Mouse (Mus musculus): ENCODE measurements around the gene Umodl1.
A peak's percentile ranks its signal among the peaks of the same experiment; 100 is the strongest.

Gene Umodl1

DNA sequence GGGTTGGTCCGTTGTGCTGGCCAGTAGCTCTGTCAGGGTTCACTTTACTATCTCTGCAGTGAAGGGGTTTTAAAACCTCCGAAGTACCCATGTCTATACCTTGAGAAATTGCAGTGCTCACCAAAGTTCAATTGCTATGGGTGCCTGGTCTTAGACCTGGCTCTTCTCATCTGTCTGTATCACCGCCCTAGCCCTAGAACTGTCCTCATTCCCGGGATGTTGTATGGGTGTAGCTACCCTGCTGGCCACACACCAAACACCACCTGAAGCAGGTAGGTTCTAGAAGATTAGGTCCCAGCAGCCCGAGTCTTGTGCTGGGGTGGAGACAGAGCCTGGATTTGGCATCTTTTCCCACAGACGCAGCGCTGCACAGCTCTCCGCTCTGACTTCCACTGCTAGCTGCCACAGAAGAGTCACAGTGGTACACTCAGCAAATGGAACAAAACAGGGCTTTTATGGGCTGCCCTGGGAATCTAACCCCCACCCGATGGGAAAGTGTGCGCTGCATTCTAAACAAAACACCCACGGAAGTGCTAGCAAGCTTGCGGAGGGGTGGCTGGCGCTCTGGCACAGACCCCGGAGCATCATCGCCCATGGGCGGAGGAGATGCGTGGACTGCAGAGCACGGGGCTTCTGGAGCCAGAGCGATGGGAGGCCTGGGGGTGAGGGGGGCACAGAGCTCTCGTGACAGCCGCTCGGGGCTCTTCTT lies 81.9 kb downstream of the Umodl1 start:
- no peak for DNase-seq (ENCODE audit: extremely low spot score, low read depth, low spot score)

DNA sequence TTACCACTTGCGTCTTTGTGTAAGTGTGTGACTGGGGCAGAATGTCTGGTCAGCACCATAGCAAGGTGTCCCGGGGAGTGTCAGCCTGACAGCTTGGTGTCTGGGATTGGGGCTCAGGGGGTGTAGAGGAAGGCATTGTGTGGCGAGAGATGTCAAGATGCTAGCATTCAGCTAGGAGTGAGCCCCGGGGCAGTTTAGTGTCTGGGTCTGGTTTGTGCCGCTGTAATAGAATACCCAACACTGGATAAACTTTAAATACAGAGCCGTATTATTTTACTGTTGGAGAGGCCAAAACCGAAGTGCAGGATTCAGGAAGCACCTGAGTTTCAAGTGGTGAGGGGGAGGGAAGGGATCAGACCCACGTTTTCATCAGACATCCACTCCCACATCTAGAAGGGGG lies 82.9 kb downstream of the Umodl1 start:
- DNase-seq (ENCODE audit: extremely low spot score, low read depth, low spot score), result no peak

DNA sequence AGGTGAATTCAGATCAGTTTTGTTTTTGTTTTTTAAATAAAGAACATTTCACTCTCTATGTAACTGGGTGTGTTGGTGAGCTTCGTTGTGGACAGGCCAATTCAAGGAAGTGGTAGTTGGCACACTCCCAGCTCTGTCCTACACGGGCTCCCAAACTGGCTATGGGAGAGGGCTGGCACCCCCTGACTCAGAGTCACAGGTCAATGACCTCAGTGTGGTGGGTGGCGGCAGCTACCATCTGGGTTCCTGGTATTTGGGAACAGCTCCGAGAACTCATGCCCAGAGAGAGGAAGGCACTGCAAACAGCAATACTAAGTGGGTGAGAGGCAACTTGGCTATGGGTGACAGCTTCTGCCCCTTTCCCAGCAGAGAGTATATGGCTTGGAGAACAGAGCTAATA lies 83.9 kb downstream of the Umodl1 start:
- DNase-seq (ENCODE audit: extremely low spot score, low read depth, low spot score), result no peak

DNA sequence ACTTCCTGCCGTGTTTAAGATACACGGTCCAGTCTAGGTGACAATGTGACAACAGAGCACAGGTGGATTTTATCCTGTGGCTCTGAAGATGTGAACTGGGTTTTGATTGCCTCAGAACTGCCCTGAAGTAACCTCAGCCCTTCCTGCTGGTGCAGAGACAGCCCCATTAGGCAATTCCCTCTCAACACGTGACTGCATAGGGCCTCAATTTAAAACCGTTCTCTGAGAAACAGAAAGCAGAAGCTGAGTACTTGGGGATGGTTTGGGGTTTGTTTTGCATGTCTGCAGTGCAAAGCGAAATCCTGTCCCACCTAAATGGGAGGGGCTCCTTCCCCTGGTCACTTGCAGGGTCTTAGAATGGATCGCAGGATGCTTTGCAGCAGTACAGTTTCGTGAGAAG lies 85.2 kb downstream of the Umodl1 start:
- no peak for DNase-seq (ENCODE audit: extremely low spot score, low read depth, low spot score)

DNA sequence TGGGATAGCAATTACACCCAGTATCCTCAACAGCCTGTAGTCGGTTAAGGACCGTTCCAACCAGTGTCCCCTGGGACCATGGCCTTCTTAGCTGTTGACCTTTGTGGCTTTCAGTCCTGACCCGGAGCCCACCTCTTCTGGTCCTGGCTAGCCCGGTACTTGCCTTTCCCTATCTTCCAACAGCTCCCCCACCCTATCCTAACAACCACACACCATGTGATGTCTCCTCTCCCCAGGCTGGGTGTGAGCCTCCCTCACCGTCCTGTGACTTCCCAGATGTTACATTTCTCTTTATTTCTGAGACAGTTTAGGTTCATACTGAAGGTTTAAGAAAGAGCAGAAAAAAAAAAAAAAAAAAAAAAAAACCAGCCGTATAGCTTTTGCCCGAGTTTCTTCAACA lies 86.0 kb downstream of the Umodl1 start:
- DNase-seq (ENCODE audit: extremely low spot score, low read depth, low spot score), result no peak

DNA sequence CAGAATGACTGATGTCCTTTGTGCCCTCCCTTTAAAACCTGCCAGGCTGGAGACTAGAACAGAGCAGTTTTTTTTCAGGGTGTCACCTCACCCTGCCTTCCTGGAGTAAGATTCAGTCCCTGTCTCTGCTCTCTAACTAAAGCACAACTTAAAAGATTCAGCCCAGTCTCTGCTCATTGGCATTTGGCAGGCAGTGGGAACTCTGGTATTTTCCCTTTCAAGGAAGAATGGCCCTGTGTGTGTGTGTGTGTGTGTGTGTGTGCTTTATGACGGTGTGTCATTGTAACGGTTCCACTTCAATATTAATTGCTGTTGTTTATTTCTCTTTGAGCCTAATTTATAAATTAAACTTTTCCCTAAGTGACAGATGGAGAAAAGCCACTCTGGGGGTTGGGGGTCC lies 88.3 kb downstream of the Umodl1 start:
- DNase-seq (ENCODE audit: extremely low spot score, low read depth, low spot score), result no peak

DNA sequence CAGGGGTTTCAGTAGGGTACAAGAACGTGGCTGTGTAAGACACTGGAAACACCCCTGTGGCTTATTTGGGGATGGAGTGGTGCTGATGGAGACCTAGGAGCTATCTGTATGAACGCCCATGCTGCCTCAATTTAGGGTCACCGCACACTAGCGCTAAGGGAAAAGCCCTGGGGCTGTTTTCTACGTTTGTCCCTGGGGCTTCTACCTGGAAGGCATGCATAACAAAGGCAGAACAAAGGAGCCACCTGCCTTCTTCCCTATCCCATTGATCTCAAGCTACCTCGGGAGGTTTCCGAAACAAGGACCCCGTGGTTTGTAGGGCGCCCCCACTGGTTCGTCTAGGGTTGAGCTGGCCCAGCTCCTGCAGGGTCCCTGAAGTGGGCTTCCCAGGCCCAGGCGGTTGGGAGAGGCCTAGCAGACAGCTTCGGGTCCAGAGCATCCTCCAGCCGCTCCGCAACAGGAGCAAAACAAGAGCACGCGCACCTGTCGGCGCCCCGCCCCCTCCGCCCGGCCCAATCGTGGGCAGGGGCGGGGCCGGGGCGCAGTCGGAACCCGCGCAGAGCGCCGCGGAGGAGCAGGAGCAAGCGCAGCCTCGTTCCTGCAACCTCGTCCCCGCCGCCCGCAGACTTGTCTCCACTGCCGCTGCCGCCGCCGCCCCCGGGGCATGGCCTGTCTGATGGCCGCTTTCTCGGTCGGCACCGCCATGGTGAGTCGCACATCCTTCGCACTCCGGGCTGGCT lies 102.9 kb downstream of the Umodl1 start, which contains the start of gene Abcg1:
Gene Abcg1 (plus strand): TSS at position 525 of the 740 bp plus-strand sequence.
- DNase-seq (ENCODE audit: extremely low spot score, low read depth, low spot score), result no peak

DNA sequence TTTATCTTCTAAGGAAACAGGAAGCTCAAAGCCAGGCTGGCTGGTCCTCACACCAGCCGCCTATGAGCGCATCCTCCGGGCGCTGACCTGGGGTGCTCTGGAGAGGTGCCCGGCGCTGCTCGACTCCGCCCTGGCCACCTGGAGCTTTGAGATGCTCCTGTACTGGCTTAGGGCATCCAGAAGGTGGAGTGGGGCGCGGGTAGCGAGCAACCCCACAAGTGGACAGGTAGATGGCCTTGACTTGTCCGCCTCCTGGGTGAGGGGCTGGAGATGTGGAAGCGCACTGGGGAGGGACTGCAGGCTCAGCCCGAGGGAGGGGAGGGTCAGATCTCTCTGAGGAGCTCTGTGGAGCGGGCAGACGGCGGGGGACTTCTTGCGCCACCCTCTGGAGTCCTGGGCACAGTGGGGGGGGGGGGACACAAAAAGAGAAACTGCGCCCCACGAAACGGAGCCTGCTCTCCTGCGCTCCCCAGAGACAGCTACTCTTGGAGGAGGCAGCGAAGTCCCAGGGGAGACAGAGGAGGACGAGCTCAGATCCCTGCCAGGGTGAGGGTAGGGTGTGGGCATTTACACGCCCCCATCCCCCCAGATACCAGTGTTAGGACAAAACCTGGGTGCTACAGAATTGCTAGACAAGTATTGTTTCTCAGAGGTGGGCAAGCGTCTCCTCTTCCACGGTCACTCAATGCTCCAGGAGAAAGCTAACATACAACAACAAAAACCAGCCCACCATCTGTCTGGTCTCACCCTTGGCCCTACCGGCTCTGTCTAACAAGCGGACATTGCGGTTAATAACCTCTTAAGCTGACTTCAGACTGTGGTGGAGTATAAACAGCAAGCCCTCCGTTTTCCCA lies 103.7 kb downstream of the Umodl1 start:
- no peak for DNase-seq (ENCODE audit: extremely low spot score, low read depth, low spot score)

DNA sequence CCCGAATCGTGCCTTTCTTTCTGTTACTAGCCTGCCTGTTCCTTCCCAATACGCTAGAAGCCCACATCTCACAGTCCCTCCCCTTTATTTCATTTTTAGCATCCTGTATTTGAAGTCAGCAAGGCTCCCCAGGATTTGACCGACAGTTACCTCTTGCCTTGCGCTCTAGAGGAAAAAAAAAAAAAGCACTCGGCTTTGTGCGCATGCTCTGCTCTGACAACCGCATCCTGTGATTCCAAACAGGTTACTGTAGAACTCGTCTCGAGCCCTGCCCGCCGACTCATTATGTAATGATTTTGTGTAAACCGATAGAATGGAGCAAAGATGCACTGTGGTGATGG lies 104.3 kb downstream of the Umodl1 start:
- peak; percentile 35 for DNase-seq (ENCODE audit: extremely low spot score, low read depth, low spot score)

DNA sequence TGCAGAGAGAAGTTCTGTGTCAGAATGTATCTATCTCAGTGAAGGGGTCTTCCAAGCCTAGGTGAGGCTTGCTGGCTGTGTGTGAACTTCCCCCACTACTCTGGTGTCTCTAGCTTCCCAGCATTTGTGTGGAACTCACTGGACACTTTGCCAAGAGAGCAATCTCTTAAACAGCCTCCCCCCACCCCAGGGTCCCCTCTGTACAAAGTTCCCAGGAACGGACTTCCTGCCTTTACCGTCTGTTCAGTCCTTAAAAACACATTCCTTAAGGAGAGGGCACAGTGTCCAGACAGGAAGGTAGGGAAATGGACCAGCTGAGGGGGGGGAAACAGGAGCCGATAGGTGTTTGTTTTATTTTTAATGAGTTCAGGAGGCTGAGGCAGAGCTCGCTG lies 105.8 kb downstream of the Umodl1 start:
- no peak for DNase-seq (ENCODE audit: extremely low spot score, low read depth, low spot score)

All from hindlimb bud, embryonic 11.5 days (tissue).